Mouse (Mus musculus): ENCODE measurements at regions not wholly inside any gene's neighbourhood (a gene's known extent, or its start where the extent isn't known, plus 50 kb on each side); places are given as distances from the start of the nearest gene placed in this dataset.
A peak's percentile ranks its signal among the peaks of the same experiment; 100 is the strongest.

- Histone ChIP-seq H3K27ac (ENCODE audit: insufficient read depth, low read length) (no peak overlapping the region), H3K4me1 (ENCODE audit: control insufficient read depth, insufficient read depth, low read length) (peaks cover 3% of the 10 kb centered on the region; the same call in 1 of the 2 replicates), H3K4me3 (ENCODE audit: insufficient read depth, low read length) (no peak overlapping the region)
- no peak for TF ChIP-seq CTCF (IDR thresholded peaks at IDR 0.05; ENCODE audit: borderline replicate concordance, insufficient read depth, low read length)
- TF ChIP-seq POLR2A (IDR thresholded peaks at IDR 0.05; ENCODE audit: low read depth, low read length): no peak
Measured at GRCm38 (mm10) chr3:52195486-52195885, 72.7 kb upstream of the Foxo1 start.

DNA sequence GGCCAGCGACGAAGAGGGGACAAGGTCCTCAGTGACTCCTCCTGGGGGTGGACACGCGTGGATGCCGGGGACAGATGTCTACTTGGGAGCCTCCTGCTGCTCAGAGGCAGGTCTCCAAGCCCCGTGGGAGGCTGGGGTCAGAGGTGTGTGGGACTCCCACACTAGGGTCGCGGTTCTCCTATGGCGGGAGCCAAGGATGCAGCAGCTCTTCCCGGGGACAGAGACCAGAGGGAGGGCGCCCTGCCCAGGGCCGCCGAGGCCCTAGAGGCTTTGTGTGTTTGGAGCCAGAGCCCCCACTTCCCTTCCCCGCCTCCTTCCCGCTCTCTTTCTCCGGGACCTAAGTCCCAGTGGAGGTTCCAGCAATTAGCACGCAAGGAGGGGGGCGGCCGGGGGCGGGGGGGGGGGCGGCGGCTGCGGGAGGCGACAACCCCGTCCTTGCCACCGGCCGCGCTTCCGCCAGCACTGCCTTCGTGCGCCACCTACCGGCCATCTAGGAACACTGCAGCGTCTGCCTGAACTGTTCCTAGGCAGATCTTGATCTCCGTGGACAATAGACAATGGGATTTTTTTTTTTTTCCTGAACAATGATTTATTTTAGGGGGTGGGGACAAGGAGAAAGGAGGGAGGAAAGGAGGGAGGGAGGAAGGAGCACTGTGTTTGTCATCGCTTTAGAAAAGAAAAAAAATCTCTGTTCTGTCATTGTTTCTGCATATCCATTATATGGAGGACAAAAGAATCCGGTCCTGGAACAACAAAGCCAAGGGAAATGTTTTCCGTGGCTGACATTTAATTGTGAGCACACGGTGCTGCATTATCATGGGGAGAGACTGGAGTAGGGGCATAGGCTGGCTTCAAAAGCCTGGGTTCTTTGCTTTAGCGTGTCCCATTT, 71.8 kb upstream of the Foxo1 start:
- H3K27ac ChIP-seq (ENCODE audit: insufficient read depth, low read length): no peak overlapping the region
- TF ChIP-seq POLR2A (IDR thresholded peaks at IDR 0.05; ENCODE audit: low read depth, low read length): no peak
- TF ChIP-seq CTCF (IDR thresholded peaks at IDR 0.05; ENCODE audit: borderline replicate concordance, insufficient read depth, low read length): peak; percentile 97
- H3K4me3 ChIP-seq (ENCODE audit: insufficient read depth, low read length): peak overlapping the region; percentile 44
- peaks cover 3% of the 10 kb centered on the region; the same call in 1 of the 2 replicates for H3K4me1 ChIP-seq (ENCODE audit: control insufficient read depth, insufficient read depth, low read length)

DNA sequence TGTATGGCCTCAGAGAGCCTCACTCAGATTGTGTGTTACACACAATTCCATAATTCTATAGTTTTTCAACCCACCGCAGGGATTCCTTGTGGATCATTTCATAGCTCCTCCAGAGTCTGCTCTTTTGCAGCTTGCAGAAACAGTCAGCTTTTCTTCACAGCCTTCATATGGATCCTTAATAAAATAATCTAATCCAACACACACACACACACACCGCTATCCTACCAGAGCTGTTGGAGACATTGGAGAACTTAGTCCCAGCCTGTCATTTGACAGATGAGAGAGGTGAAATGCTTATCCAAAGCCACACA, 71.2 kb upstream of the Foxo1 start:
- H3K4me3 ChIP-seq (ENCODE audit: insufficient read depth, low read length): no peak overlapping the region
- TF ChIP-seq POLR2A (IDR thresholded peaks at IDR 0.05; ENCODE audit: low read depth, low read length) (no peak), CTCF (IDR thresholded peaks at IDR 0.05; ENCODE audit: borderline replicate concordance, insufficient read depth, low read length) (no peak)
- no peak overlapping the region for H3K27ac ChIP-seq (ENCODE audit: insufficient read depth, low read length)
- peaks cover 3% of the 10 kb centered on the region; the same call in 1 of the 2 replicates for H3K4me1 ChIP-seq (ENCODE audit: control insufficient read depth, insufficient read depth, low read length)

- Histone ChIP-seq H3K4me3 (ENCODE audit: insufficient read depth, low read length) (no peak overlapping the region), H3K27ac (ENCODE audit: insufficient read depth, low read length) (peak overlapping the region; percentile 57), H3K4me1 (ENCODE audit: control insufficient read depth, insufficient read depth, low read length) (peaks cover 3% of the 10 kb centered on the region; the same call in 1 of the 2 replicates)
- TF ChIP-seq POLR2A (IDR thresholded peaks at IDR 0.05; ENCODE audit: low read depth, low read length) (no peak), CTCF (IDR thresholded peaks at IDR 0.05; ENCODE audit: borderline replicate concordance, insufficient read depth, low read length) (no peak)
Measured at GRCm38 (mm10) chr3:52197982-52198750, 70.0 kb upstream of the Foxo1 start.

DNA sequence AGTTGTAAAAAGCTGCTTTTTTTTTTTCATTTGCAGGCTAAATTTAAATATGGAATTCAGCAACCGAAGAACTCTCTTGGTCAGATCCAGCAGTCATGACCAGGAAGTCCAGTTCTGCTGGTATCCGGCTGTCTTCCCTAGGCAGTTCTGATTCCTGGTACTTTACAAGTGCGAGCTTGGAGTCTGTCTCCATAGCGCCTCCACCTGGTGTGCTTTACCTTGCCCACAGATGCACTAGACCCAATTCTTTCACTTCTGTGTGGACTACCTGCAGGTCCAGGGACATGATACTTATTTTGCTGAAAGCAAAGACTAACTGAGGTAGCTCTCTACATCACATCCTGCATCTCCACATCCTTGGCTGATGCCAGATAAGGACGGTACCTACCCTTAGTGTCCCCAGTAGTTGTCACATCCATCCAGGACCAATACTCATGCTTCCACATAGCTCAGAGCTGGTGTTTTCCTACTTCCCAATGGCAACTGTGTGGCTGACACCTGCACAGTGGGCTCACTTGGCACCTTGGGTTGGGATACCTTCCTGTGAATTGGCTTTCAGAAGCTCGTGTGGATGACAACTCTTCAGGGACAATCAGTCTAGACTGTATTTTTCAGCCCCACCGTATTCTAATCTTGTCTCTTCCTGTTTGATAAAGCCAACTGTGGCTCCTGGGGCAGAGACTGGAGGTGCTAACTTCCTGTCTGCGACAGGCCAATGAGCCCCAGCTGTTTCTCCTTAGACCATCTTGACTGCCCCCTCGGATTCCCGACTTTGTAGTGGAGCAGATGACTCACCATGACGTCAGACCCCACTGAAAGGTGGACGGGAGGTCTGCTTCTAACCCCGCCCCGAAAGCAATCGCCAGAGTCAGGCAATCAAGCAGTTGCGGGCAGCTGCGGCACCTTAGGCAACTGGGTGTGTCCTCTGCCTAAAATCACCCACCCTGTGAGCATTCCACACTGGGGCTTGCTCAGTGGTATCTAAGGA, 69.1 kb upstream of the Foxo1 start:
- Histone ChIP-seq H3K4me1 (ENCODE audit: control insufficient read depth, insufficient read depth, low read length) (peaks cover 3% of the 10 kb centered on the region; the same call in 1 of the 2 replicates), H3K27ac (ENCODE audit: insufficient read depth, low read length) (no peak overlapping the region), H3K4me3 (ENCODE audit: insufficient read depth, low read length) (no peak overlapping the region)
- TF ChIP-seq CTCF (IDR thresholded peaks at IDR 0.05; ENCODE audit: borderline replicate concordance, insufficient read depth, low read length) (no peak), POLR2A (IDR thresholded peaks at IDR 0.05; ENCODE audit: low read depth, low read length) (no peak)

- TF ChIP-seq POLR2A (IDR thresholded peaks at IDR 0.05; ENCODE audit: low read depth, low read length) (no peak), CTCF (IDR thresholded peaks at IDR 0.05; ENCODE audit: borderline replicate concordance, insufficient read depth, low read length) (no peak)
- no peak overlapping the region for H3K4me3 ChIP-seq (ENCODE audit: insufficient read depth, low read length)
- peaks cover 3% of the 10 kb centered on the region; the same call in 1 of the 2 replicates for H3K4me1 ChIP-seq (ENCODE audit: control insufficient read depth, insufficient read depth, low read length)
- H3K27ac ChIP-seq (ENCODE audit: insufficient read depth, low read length): no peak overlapping the region
Measured at GRCm38 (mm10) chr3:52200106-52200505, 68.0 kb upstream of the Foxo1 start.

GRCm38 (mm10) chr3:52210556-52211302, 57.4 kb upstream of the Foxo1 start:
- TF ChIP-seq CTCF (IDR thresholded peaks at IDR 0.05; ENCODE audit: borderline replicate concordance, insufficient read depth, low read length): no peak
- TF ChIP-seq POLR2A (IDR thresholded peaks at IDR 0.05; ENCODE audit: low read depth, low read length): no peak
- Histone ChIP-seq H3K4me3 (ENCODE audit: insufficient read depth, low read length) (no peak overlapping the region), H3K4me1 (ENCODE audit: control insufficient read depth, insufficient read depth, low read length) (no peaks in the 10 kb centered on the region), H3K27ac (ENCODE audit: insufficient read depth, low read length) (no peak overlapping the region)

GRCm38 (mm10) chr3:52211303-52211695, 56.8 kb upstream of the Foxo1 start:
- no peaks in the 10 kb centered on the region for H3K4me1 ChIP-seq (ENCODE audit: control insufficient read depth, insufficient read depth, low read length)
- no peak overlapping the region for H3K4me3 ChIP-seq (ENCODE audit: insufficient read depth, low read length)
- TF ChIP-seq CTCF (IDR thresholded peaks at IDR 0.05; ENCODE audit: borderline replicate concordance, insufficient read depth, low read length) (no peak), POLR2A (IDR thresholded peaks at IDR 0.05; ENCODE audit: low read depth, low read length) (no peak)
- H3K27ac ChIP-seq (ENCODE audit: insufficient read depth, low read length): no peak overlapping the region
